Mouse (Mus musculus) right cerebral cortex, postnatal 10 days (tissue): ENCODE data around the gene Hck.
A peak's percentile ranks its signal among the peaks of the same experiment; 100 is the strongest.

Source experiments
- DNase-seq, 2 experiments: peaks; one replicate each; pipeline ENCODE4 v3.0.0; 2021; ENCODE audit warnings: low spot score in 2 of 2

Hck gene

DNA sequence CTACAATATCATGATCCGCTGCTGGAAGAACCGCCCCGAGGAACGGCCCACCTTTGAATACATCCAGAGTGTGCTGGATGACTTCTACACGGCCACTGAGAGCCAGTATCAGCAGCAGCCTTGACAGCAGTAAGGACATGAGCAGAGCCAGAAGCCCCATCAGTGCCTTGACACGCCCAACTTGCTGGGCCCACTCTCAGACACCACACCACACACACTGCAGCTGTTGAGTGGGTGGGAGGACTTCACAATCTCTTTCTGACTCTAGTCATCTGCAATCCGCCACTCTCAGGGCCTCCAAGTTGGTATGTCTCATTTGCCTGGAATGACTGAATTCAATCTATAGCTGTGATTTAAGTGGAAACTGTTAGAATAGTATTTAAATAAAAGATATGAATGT is 42.8 kb downstream of the Hck start:
- no peak for DNase-seq

DNA sequence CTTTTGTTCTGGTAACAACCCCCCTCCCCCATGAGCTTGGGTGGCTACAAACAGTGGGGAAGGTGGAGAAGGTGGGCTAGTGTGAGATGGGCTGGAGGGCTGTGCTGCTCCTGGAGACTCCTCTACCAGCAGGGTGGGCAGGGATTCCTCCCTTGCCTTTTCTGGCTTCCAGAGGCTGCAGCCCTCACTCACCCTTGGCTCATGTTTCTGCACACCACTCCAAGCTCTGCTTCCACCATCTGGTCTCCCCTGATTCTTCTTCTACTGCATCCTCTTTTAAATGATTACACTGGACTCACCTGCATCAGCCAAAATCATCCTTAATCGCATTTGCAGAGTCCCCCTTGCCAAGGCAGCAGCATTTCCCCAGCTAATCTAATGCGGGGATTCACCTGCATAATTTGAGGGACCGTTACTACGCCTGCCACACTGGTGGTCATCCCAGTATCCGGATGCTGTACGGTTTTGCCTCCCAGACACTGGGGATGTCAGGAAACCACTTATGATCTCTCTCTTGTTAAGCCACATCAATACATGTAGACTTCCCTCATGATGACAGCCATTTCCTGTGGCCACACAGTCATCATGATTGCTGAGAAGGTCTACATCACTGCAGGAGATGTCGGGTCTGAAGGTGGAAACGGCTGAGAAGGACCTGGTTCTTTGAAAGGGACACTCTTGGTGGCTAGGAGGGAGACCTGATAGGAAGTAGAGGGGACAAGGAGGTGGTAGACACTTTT is 43.8 kb downstream of the Hck start:
- DNase-seq = no peak

DNA sequence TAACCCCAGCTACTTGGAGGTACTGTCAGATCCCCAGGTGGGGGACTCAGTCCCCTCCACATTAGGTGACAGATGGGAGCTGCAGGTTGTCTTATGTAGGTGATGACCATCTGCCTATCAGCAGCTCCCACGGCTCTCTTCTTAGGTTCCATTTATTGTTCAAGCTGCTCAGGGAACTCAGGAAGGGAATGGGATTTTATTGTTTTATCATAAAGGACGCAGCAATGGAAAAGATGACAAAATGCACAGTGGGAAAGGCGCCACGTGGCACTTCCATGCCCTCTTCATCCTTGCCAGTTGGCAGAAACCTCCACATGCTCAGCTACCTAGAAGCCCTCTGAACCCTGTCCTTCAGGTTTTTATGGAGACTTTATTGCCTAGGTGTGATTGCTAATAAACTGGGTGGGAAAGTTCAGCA is 44.8 kb downstream of the Hck start:
- no peak for DNase-seq

DNA sequence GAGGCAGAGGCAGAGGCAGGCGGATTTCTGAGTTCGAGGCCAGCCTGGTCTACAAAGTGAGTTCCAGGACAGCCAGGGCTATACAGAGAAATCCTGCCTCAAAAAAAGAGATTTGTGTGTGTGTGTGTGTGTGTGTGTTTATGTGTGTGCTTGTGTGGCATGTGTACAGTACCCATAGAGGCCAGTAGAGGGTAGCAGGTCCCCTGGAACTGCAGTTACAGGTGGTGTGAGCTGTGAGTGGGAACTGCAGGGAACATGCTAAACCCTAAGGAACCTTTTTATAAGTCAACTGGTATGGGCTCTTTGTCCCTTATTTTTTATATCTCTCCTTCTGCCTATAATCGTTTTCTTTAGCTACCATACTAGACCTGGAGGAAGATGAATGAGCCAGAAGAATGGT is 49.0 kb downstream of the Hck start:
- no peak for DNase-seq

DNA sequence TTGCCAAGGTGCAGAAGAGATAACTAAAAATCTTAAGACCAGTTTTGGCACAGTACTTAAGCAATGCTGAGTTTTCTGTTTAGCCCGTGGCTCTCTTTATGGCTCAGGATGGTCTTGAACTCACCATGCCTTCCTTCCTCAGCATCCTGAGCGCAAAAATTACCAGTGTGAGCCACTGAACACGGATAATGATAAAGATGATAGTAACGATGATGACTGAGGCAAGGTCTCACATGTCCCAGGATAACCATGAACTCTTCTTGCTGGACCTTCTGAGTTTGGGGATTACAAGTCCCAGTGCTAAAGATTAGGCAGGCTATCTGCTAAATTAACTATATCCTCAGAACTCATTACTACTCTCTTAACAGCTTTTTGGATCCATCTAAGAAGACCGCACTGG is 51.9 kb downstream of the Hck start:
- DNase-seq = no peak

DNA sequence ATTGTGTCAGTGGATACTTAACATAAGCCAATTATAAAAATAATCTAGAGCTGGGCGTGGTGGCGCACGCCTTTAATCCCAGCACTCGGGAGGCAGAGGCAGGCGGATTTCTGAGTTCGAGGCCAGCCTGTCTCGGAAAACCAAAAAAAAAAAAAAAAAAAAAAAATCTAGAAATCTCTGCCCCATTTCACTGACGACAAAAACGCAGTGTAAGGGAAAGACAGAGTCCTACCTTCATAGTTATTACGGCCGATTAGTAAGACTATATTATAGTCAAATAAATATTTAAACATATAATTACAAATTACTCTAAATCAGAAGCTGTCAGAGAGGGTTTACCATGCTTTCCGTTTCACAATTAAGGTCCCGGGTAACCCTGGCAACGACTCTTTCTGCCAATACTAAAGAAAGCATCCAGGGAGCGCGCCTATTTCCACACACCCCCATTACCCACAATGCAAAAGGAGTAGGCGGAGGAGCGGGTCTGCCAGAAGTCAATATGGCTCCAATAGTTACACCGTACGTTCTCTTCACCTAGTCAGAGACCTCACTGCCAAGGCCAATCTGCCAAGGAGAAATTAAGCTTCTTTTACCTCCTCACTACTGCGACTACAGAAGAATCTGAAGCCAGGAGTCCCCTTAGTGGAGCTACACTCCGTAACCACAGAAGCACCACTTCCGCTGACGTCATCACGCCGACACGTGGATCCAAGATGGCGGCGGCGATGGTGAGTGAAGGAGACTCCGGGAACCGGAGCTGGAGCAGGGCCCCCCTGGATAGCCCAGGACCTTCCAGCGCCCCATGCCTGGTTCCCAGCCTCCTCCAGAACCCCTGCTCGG is 52.8 kb downstream of the Hck start, which contains the start of gene Tm9sf4:
TSS of gene Tm9sf4 (plus strand) at position 460 of the 840 bp plus-strand sequence.
- peak; percentile 94 to 95 for DNase-seq

DNA sequence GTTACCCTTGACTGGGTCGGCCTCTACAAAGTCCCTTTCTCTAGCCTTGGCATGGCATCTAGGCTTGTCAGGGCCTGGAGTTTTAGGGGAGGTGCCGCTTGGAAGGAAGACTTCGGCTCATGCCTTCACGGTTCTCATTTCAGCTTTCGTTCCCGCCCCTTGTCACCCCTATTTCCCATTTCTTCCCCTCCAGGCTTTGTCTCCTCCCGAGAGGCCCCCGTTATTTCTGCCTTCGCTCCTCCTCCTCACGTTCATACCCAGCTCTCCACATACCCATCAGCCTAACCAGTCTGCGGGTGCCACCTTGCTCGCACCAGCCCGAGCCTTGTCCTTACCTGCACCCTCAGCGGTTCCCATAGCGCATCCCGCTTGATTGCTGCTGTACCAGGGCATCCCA is 53.4 kb downstream of the Hck start:
- peak; percentile 56 to 65 for DNase-seq

DNA sequence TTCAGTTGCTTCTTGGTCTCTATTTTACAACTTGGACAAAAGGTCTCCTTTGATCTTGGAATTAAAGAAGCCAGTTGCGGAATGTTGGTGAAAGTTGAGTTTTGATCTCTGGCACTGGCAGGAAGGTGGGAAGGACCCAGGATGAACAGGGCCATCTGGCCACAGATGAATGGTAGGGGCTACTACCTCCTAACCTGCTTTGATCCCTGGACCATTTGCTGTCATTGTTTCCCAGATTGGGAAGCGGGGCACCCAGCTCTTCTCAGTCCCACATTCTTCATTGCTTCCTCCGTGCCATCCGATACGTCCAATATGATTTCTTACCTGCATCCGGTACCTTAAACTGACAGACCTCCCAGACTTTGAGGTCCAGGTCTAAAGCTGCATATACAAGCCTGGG is 58.9 kb downstream of the Hck start:
- no peak for DNase-seq

DNA sequence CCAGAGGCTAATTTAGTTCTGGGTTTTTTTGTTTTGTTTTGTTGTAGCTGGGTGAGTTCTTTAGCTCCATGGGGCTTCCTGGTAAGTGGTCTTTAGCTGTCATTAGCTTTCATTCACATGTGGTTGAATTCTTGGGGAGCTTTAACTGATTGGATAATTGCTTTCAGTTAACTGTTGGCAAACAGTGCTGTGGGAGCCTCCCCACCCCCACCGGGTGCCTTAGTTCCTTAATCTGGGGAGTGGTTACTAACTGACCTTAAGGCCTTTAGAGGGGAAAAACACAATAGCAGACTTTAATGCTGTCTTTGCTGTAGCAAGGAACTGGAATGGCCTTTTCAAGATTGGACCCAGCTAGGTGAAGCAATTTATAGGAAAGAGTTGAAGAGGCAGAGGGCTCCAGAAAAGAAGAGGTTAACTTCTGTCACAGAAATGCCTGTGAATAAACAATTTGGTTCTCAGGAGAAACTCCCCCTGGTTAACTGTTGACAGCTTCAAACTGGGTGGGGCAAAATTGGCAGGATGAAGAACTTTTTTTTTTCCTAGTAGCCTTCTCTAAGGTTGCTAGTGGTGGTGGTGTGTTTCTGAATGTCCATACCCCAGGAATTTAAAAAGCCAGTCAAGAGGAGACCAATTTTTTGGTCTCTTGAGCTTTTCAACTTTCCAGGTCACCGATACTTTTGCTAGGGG is 60.0 kb downstream of the Hck start:
- no peak for DNase-seq

DNA sequence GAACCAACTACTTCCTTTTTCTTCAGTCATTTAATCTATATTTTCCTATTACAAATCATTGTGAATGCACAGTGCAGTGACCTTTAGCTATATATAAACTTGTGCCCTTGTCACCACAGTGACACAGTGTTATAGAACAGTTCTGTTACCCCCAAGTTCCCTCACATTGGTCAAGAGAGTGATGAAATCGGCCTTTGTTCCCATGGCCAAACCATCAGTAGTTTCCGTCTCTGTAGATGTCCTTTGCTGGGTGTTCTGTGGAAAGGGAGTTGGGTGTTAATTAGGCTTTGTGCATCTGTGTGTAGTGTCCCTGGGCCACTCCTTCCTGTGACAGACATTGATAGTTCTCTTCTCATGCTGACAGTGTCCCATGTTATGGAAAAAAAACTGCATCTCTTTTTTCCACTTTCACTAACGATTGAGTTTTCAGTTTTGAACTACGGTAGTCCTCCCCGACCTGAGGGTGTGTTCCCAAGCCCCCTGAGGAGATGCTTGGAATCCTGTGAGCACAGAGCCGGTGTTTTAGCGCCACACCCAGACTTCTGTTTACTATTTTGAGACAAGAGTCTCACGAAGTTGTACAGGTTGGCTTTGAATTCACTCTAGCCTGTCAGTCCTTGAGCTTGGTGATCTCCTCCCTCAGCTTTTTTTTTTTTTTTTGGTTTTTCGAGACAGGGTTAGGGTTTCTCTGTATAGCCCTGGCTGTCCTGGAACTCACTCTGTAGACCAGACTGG is 62.4 kb downstream of the Hck start:
- DNase-seq = no peak

DNA sequence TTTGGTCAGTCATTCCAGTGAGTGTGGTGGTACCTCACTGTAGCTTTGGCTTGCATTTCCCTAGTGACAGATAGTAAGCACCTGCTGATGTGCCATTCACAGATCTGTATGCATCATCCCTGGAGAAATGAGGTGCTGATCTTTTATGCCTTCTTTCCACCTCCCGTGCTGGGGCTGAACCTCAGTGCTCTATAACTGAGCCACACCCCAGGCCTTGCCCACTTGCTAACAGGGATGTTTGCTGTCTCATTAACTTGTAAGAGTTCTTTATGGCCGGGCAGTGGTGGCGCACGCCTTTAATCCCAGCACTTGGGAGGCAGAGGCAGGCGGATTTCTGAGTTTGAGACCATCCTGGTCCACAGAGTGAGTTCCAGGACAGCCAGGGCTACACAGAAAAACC is 63.7 kb downstream of the Hck start:
- DNase-seq = no peak

DNA sequence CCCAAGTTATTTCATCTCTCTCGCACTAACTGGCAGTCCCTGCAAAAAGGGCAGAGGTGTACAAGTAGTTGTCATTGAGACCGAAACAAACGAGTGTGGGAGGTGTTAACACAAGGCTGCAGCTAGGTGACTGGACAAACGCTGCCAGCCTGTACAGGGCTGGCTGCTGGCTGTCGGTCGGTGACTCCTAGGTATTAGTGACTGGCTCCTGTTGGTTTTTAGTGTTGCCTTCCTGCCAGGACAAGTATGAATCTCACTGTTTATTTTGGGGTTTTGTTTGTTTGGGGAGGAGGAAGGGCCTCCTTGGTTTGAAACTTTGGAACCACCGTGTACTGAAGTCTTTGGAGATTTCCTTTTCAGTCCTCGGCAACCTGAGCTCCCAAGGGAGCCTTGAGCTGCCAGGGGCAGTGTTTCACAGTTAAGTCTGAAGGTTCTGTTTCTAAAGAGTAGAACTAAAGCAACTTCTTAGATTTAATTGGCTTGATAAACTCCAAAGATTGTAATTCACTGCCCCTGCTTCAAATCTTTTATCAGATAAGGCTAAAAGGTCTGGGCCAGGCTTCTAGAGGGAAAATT is 67.8 kb downstream of the Hck start:
- no peak for DNase-seq

DNA sequence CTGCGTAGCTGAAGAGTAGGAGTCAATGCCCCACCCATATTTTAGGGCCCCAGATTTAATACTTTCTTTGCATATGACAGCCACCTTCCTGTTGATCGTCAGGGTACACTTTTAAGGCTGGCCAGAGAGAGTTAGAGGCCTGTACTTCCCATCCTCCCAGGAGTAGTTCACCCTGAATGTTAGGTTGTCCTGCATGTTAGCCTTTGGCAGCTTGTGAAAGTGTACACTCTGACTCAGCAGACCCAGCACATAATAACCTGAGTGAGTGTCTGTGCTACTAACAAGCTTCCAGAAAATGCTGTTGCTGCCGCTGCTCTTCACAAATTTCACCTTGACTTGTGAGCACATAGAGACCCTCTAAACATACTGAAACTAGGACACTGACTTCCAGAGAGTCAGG is 68.9 kb downstream of the Hck start:
- DNase-seq = no peak

DNA sequence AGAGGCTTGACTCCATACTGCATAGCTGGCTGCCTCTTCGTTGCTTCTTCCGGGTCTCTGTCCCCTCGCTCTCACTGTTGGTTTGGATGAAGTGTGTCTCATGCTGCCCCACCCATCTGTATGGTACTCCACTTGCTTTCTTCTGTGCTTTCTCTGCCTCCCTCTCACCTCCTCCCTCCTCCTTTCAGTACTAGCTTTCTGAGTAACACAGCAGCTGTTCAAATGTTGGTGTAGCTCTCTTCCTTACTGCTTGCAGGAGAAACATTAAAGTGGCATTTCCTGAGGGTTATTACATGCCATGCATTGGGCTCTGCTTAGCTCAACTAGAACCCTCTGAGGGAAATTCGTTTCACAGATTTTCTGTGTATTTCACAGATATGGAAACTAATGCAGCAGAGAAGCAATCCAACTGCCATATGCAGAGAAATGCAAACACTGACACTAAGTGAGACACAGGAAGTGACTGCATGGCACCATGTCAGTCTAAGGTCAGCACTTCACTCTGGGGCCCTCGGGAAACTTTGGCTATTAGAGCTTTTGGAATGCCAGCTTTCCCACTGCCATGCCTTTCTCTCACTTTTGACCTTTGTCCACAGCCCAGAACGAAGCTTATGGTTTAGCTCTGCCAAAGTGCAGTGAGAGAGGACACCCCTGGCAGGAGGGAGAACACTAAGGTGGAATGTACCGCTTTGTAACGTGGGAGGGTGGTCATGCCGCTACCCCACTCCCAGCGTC is 71.0 kb downstream of the Hck start:
- DNase-seq = no peak

DNA sequence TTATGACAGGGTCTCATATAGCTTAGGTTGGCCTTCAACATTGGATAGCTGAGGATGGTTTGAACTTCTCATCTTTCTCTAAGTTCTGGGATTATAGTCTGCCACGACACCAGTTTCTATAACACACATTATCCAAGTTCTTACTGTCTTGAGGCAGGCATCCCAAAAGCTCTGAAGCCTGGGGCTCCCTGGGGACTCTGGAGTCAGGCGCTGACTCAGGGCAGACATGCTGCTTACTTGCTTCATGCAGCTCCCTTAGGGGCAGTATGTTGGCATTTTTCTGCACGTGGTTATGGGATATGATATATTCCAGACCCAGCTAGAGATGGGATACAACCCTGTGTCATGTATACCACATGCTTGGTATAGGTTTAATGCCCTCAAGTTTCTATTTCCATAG is 71.7 kb downstream of the Hck start:
- no peak for DNase-seq

DNA sequence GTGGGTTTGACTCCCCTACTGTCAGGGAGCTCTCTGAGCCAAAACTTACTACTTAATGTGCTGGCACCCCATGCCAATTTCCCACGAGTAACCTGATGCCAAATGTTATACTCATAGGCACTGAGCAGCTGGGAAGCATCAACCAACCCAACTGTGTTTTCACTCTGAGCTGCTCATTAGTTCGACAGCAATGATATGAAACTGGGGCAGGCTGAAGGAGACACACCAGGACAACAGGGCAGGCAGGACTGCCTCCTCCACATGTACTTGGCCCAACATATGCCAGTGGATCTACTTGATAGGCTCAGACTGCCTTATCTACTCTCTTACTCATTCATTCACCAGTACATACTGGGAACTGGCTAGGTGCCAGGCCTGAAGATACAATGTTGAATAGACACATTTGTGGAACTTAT is 77.9 kb downstream of the Hck start:
- peak; percentile 52 to 55 for DNase-seq

DNA sequence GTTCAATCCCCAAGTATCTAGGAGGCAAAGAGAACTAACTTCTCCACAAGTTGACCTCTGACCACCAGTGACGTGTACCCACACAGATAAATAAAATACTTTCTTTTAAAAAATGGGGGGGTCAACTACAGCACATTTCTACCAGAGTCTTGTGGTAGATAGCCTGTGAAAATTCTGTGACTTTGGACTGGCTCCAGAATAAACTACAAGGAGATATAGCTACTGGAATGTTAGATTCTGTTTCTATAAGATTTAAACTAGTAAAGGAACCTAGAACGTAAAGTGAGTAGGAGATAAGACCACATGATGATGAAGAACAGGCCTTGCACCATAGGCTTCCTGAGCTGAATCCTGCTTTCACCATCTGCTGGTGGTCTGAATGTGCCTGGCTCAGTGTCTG is 79.6 kb downstream of the Hck start:
- no peak for DNase-seq

DNA sequence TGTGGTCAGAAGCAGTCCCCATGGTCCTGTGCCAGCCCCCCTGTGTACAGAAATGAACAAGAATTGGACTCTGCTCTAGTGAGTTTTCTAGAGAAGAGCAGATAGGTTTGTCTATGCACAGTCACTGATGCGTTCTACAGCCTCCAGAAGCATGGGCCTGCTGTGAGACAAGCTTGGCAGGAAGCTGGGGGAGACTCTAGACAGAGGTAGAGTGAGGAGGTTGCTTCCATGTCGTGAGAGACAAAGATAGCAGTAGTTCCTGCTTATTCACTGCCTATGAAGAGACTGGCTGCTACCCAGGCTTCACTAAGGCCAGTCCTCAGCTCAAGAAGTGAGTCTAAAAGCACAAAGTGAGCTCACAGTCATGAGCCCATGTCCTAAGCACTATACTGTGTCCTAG is 83.0 kb downstream of the Hck start:
- DNase-seq = no peak

DNA sequence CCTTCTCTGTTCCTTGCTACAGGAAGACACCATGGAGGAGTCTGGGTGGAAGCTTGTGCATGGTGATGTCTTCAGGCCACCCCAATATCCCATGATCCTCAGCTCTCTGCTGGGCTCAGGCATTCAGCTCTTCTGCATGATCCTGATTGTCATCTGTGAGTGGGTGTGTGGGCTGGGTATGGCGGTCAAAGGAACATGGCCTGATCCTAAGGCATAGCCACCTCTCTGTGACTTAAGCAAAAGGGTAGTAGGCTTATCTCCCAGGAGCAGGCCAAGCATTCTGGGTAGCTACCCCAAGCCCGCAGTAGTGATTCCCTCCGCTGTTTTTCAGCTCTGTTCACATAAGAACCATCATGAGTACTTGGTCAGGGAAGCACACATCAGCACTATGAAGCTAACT is 86.0 kb downstream of the Hck start:
- DNase-seq = no peak

DNA sequence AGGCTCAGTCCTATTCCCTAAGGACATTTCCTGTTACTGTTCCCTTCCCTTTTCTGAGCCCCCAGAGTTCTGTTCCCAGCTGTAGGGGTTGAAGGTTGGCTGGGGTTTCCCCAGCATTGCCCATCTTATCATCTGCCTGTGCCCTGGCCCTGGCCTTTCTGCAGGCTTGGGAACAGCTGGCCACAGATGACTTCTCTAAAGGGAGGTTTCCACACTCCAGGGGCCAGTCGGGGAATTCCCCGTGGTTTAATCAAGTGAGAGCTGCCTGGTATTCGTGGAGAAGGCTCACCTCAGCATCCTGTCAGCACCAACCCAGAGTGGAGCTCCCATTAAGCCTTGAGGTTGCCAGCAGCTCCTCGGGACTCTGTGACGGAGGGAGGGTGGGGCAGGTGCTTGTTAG is 90.2 kb downstream of the Hck start:
- DNase-seq = no peak

DNA sequence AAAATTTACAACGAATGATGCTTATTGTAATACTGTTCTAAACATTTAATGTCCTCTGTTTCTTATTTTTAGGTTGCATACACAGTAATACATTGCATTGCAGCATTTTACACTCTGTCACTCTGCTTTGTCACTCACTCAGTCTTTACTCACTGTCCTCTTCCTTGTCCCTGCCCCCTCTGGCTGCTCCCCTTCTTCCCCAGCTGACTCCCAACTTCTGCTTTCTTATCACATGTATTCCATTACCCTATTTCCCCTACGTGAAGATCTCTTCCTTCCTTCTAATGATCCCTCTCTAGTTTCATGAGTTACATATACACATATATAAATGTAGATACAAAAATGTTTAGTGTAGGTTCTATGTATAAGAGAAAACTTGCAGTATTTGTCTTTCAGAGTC is 90.8 kb downstream of the Hck start:
- DNase-seq = no peak
